Comparison of ENCODE assay signal across 8 mouse cellular contexts in the genomic region with DNA sequence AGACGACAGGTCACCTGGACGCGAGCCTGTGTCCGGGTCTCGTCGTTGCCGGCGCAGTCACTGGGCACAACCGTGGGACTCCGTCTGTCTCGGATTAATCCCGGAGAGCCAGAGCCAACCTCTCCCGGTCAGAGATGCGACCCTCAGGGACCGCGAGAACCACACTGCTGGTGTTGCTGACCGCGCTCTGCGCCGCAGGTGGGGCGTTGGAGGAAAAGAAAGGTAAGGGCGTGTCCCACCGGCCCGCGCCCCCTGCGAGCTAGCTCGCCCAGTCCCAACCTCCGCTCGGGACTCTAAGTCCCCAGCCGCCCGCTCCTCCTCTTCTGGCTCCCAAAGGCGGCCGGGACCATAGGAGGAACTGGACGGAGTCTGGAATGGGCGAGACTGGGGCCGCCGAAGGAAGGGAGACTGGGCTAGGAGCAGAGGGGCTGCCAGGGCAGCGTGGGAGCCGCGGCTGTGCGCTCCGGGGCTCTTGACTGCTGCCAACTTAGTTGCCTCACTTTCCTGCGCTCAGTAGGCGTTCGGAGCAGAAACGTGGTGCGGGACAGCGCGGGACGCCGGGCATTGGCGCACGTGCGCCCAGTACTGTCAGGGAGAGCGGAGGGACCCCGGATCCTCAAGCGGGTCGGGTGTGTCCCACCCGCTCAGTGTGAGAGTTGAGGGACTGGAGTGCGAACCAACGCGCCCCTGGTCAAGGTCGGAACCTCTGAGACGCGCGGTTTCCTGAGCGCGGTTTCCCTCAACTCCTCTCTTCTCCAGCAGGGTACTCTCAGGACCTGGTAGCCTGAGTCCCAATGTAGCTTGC. TPM values are rescaled to one million over a fixed set of nuclear protein-coding genes. Genes with fewer than 3 reads are reported as not detected.
DNase-seq lines count a peak whose midpoint lies in the region; ATAC-seq and TF ChIP-seq lines count a peak whose summit lies in the region.

No protein-coding gene starts in this region.

- H3K27me3 ChIP-seq in Patski = no peaks in the 10 kb centered on the region
- H3K27me3 ChIP-seq in intestine, embryonic 16.5 days (replicated peaks; ENCODE audit: control insufficient read depth, insufficient read depth, low read length) = no peaks in the 10 kb centered on the region
- H3K27me3 ChIP-seq in lung, embryonic 16.5 days (ENCODE audit: control insufficient read depth, insufficient read depth, low read depth, low read length) = peaks cover 8% of the 10 kb centered on the region

- peak overlapping the region; percentile 78 for H3K4me3 ChIP-seq in gastrocnemius, adult 2 months
- peak overlapping the region; percentile 71 for H3K4me3 ChIP-seq in intestine, embryonic 16.5 days (ENCODE audit: low read length)
- peak overlapping the region; percentile 61 for H3K4me3 ChIP-seq in lung, embryonic 16.5 days (ENCODE audit: low read length)

- under 1% methylated on average over 67 of the region's 68 CpGs for WGBS in intestine, embryonic 16.5 days
- under 1% methylated on average over 65 of the region's 68 CpGs for WGBS in lung, embryonic 16.5 days

- H3K36me3 ChIP-seq in intestine, embryonic 16.5 days (ENCODE audit: control insufficient read depth, insufficient read depth, low read length) = no peaks in the 10 kb centered on the region
- no peaks in the 10 kb centered on the region for H3K36me3 ChIP-seq in lung, embryonic 16.5 days (ENCODE audit: control insufficient read depth, insufficient read depth, low read length)

- H3K4me1 ChIP-seq in intestine, embryonic 16.5 days (ENCODE audit: control insufficient read depth, insufficient read depth, low read length) = peaks cover 7% of the 10 kb centered on the region; the same call in 1 of the 2 replicates
- peaks cover 15% of the 10 kb centered on the region for H3K4me1 ChIP-seq in lung, embryonic 16.5 days (replicated peaks; ENCODE audit: control insufficient read depth, insufficient read depth, low read length)

- in situ Hi-C loops in Patski (cut with MboI; ENCODE audit: low pct_unique_long_range_greater_than_20kb) = loop anchor here (5.0 kb wide), 3 partner anchors 115 to 225 kb away; no protein-coding TSS in a partner anchor

- peak overlapping the region; percentile 85 for H3K4me2 ChIP-seq in intestine, embryonic 16.5 days (ENCODE audit: low read depth, low read length)
- peak overlapping the region; percentile 91 for H3K4me2 ChIP-seq in lung, embryonic 16.5 days (ENCODE audit: low read depth, low read length)

- H3K9ac ChIP-seq in intestine, embryonic 16.5 days (ENCODE audit: low read depth, low read length) = peak overlapping the region; percentile 89
- peak overlapping the region; percentile 76 for H3K9ac ChIP-seq in lung, embryonic 16.5 days (ENCODE audit: low read length)

- POLR2A ChIA-PET in Patski (lab: Charles Lee) = interaction anchor here (0.8 kb wide), 1 partner anchor 68 kb away, joined by 3 read pairs; no protein-coding TSS in a partner anchor

- TF ChIP-seq CTCF in Patski (IDR thresholded peaks at IDR 0.05) = no peak
- peak; percentile 18; the same call in 1 of the 2 replicates for TF ChIP-seq CTCF in gastrocnemius, adult 2 months (IDR thresholded peaks at IDR 0.05)

- ATAC-seq in cerebellum, adult (ENCODE audit: insufficient number of reproducible peaks, low FRiP score, low TSS enrichment) = peak; percentile 26; the same call in 1 of the 2 replicates
- ATAC-seq in Patski = peak; percentile 63
- ATAC-seq in intestine, embryonic 16.5 days = peak; percentile 86
- ATAC-seq in lung, embryonic 16.5 days (ENCODE audit: low read depth) = peak; percentile 68

- DNase-seq in cerebellum, adult 11 months = no peak
- no peak for DNase-seq in Patski (ENCODE audit: low read depth, low spot score)
- DNase-seq in gastrocnemius, adult 2 months = peak; percentile 67
- DNase-seq in retina, postnatal 1 day = peak; percentile 58
- DNase-seq in yolk sac, embryonic 10.5 days (ENCODE audit: low spot score) = no peak

- peak overlapping the region; percentile 91 for H3K27ac ChIP-seq in gastrocnemius, adult 2 months
- H3K27ac ChIP-seq in intestine, embryonic 16.5 days (ENCODE audit: low read length) = peak overlapping the region; percentile 77
- H3K27ac ChIP-seq in lung, embryonic 16.5 days (ENCODE audit: low read length) = peak overlapping the region; percentile 88

- CTCF ChIA-PET in Patski (lab: Charles Lee) = no interaction called here

- no peaks in the 10 kb centered on the region for H3K9me3 ChIP-seq in intestine, embryonic 16.5 days (ENCODE audit: control insufficient read depth, low read length)
- H3K9me3 ChIP-seq in lung, embryonic 16.5 days (ENCODE audit: control insufficient read depth, low read length) = no peaks in the 10 kb centered on the region

- intact Hi-C loops in gastrocnemius, adult 2 months (cut with DNase I) = loop anchor here (5.0 kb wide), 2 partner anchors 115 to 225 kb away; no protein-coding TSS in a partner anchor

RNA-seq across cellular contexts. Expression of a gene that starts 0.5 kb away (rescaled TPM):
- polyA plus RNA-seq in Patski (2021) = 30.7 TPM
- 10 to 100 TPM; 12.2 to 14.7 TPM for total RNA-seq in gastrocnemius, adult 2 months (2021)
- polyA plus RNA-seq in intestine, embryonic 16.5 days (2015; fragmentation: Nextera tagmentation; extraction: Ambion mirVana) = 9.5 and 12.4 TPM in 2 replicates
- polyA plus RNA-seq in lung, embryonic 16.5 days (2015; fragmentation: Nextera tagmentation; extraction: Ambion mirVana) = 5.4 and 6.2 TPM in 2 replicates

Comparison
In these comparisons a context has a peak if more than half of its experiments do, and no peak if none do; other contexts are left out.
1. ATAC-seq: peak in every context shown above with its lines; median percentile 86 in intestine, embryonic 16.5 days; 68 in lung, embryonic 16.5 days; 63 in Patski; 26 in cerebellum, adult.
2. DNase-seq: peak in gastrocnemius, adult 2 months (single experiment) and retina, postnatal 1 day (single experiment); none in cerebellum, adult 11 months (single experiment), Patski (single experiment) and yolk sac, embryonic 10.5 days (single experiment).
3. Peak in every context shown above with its lines, with median percentiles within 50 percentile points of each other: H3K27ac ChIP-seq and H3K4me3 ChIP-seq.